Mouse (Mus musculus): ENCODE data around the gene Gm45799.

DNA sequence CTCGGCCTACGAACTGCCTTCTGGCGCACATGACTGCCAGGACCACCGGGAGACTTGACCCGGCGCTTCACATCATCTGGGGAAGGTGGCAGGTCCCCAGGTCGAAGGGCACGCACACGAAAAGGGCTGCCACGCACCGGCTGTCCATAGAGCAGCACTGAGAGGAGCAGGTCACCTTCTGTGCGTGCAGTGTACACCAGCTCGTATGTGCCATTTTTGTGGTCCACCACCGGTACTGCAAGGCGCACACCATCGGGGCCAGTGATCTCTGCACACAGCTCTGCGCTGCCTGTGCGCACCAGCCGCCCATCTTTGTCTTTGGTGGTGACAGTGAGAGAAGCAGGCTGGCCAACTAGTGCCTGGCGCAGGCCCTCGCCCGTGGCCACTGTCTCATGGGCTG lies 22.5 kb upstream of the Gm45799 start:
- TF ChIP-seq CTCF (IDR thresholded peaks at IDR 0.05; ENCODE audit: low read depth, low read length): no peak
- no peak for TF ChIP-seq POLR2A (IDR thresholded peaks at IDR 0.05; ENCODE audit: borderline replicate concordance, low read depth, low read length)
